In genomic region chr16:44328644-44329043, GRCm38 (mm10) we compare ENCODE assay signal across 21 mouse cellular contexts. TPM values are rescaled to one million over a fixed set of nuclear protein-coding genes. Genes with fewer than 3 reads are reported as not detected.
"Had no signal": no experiment of that assay in that cellular context is flagged by ENCODE, and none has a peak within 500 bp of the region (broad histone marks: within the 10 kb centered on the region; RNA-seq: fewer than 3 reads in every experiment).

No protein-coding gene starts in this region.

- ATAC-seq: inflammation-experienced regulatory T-cells, adult 6 months; intestine, embryonic 16.5 days; midbrain, embryonic 15.5 days had no signal

- H3K27ac ChIP-seq: layer of hippocampus, adult 2 months; limb, embryonic 10.5 days; limb, embryonic 13.5 days; liver, embryonic 13.5 days; lung, embryonic 15.5 days; midbrain, embryonic 12.5 days; midbrain, embryonic 15.5 days; neural tube, embryonic 13.5 days had no signal

- H3K9me3 ChIP-seq: limb, embryonic 10.5 days; lung, embryonic 15.5 days; midbrain, embryonic 12.5 days; midbrain, embryonic 15.5 days; neural tube, embryonic 13.5 days had no signal

- H3K4me2 ChIP-seq: limb, embryonic 13.5 days; liver, embryonic 13.5 days; lung, embryonic 15.5 days; midbrain, embryonic 12.5 days; midbrain, embryonic 15.5 days; neural tube, embryonic 13.5 days had no signal

- H3K4me3 ChIP-seq: layer of hippocampus, adult 2 months; limb, embryonic 10.5 days; limb, embryonic 13.5 days; liver, embryonic 13.5 days; lung, embryonic 15.5 days; midbrain, embryonic 12.5 days; midbrain, embryonic 15.5 days; myocyte; neural tube, embryonic 13.5 days had no signal

- DNase-seq: kidney, adult 18-20 months; kidney, adult 9 months; kidney, postnatal 25 days; layer of hippocampus, adult 9-11 months; liver, embryonic 13.5 days; lung, postnatal 4 days; retina, postnatal 1 day; right cerebral cortex, postnatal 25 days; spleen, adult 18-20 months; thymus, adult 18-20 months; thymus, postnatal 36 days had no signal

- H3K9ac ChIP-seq: limb, embryonic 13.5 days; liver, embryonic 13.5 days; lung, embryonic 15.5 days; midbrain, embryonic 12.5 days; midbrain, embryonic 15.5 days; neural tube, embryonic 13.5 days had no signal

- H3K36me3 ChIP-seq: limb, embryonic 10.5 days; limb, embryonic 13.5 days; liver, embryonic 13.5 days; lung, embryonic 15.5 days; midbrain, embryonic 12.5 days; midbrain, embryonic 15.5 days; neural tube, embryonic 13.5 days had no signal

RNA-seq across cellular contexts. Expression of gene Sidt1, which starts 4.4 kb away (rescaled TPM):
- polyA plus RNA-seq: limb, embryonic 10.5 days; myocyte had no signal
